Mouse (Mus musculus): Measurements from ENCODE around the gene L3hypdh. TPM values are rescaled to one million over a fixed set of nuclear protein-coding genes. Genes with fewer than 3 reads are reported as not detected.

L3hypdh gene
- total and polyA plus RNA-seq, 3 experiments, result 5.2 to 9.3 TPM; not detected in 1

DNA sequence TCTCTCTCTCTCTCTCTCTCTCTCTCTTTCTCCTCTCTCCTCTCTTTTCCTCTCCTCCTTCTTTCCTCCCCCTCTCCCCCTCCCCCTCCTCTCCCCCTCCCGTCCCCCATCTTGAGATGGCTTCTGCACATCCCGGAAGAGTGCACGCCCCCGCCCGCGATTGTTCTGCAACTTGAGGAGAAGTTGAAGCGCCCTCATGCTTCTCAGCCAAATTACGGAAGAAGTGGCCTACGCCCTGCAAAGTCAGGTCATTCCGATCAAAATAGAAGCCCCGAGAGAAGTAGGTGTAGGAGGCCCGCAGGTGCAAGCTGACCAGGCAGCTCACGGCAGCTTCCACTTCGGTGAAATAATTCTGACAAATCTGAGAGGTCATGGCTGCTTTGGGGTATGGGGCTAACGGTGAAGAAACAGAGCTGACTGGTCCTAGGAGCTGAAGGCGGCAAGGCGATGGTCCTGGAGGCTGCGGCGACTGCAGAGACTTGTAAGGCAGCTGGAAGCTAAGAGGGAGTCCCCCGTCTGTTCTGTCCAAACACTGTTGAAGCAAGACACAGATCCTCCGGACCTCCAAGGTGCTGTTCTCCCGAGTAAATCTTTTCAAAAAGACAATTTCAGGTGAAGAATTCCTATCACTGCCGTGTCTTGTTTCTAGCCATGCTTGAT is 30.6 kb upstream of the L3hypdh start:
- no peaks in the 10 kb centered on the region for H3K4me1 ChIP-seq (ENCODE audit: control insufficient read depth in 1 of 2, insufficient read depth in 2 of 2, low read length in 2 of 2)
- H3K36me3 ChIP-seq (ENCODE audit: control insufficient read depth in 1 of 2, insufficient read depth in 2 of 2, low read length in 2 of 2), result no peaks in the 10 kb centered on the region
- H3K27me3 ChIP-seq (ENCODE audit: control insufficient read depth in 1 of 2, insufficient read depth in 2 of 2, low read length in 2 of 2), result no peaks in the 10 kb centered on the region; a peak in 1 of 4 replicates
- H3K27ac ChIP-seq (ENCODE audit: control insufficient read depth, low read depth, low read length), result no peak overlapping the region
- TF ChIP-seq POLR2AphosphoS2 (IDR thresholded peaks at IDR 0.05; ENCODE audit: low read length), result no peak
- no peak for TF ChIP-seq USF2 (IDR thresholded peaks at IDR 0.05; ENCODE audit: borderline replicate concordance in 1 of 2, insufficient read depth in 1 of 2, low read depth in 1 of 2, low read length in 2 of 2)
- no peak for TF ChIP-seq ZKSCAN1 (IDR thresholded peaks at IDR 0.05; ENCODE audit: low read depth, low read length)
- TF ChIP-seq POLR2A (IDR thresholded peaks at IDR 0.05; ENCODE audit: control insufficient read depth in 1 of 2, insufficient read depth in 1 of 2, low read depth in 1 of 2, low read length in 2 of 2, poor library complexity in 1 of 2), result no peak
- TF ChIP-seq NRF1 (IDR thresholded peaks at IDR 0.05; ENCODE audit: insufficient read depth, low read depth, low read length, poor library complexity, severe bottlenecking), result no peak
- TF ChIP-seq JUND (IDR thresholded peaks at IDR 0.05; ENCODE audit: low read depth, low read length), result no peak
- no peak for TF ChIP-seq ZC3H11A (IDR thresholded peaks at IDR 0.05; ENCODE audit: low read depth, low read length)
- no peak for TF ChIP-seq UBTF (IDR thresholded peaks at IDR 0.05; ENCODE audit: borderline replicate concordance, insufficient read depth, low read depth, low read length)
- TF ChIP-seq E2F4 (IDR thresholded peaks at IDR 0.05; ENCODE audit: borderline replicate concordance, low read depth, low read length), result no peak
- TF ChIP-seq KAT2A (conservative IDR thresholded peaks at IDR 0.05; ENCODE audit: low read depth, low read length), result no peak
- no peak for TF ChIP-seq BHLHE40 (IDR thresholded peaks at IDR 0.05; ENCODE audit: borderline replicate concordance, low read depth, low read length)
- no peak for TF ChIP-seq CTCF (IDR thresholded peaks at IDR 0.05 in 2 of 3, conservative IDR thresholded peaks at IDR 0.05 in 1 of 3; ENCODE audit: control insufficient read depth in 1 of 3, insufficient read depth in 1 of 3, low read depth in 2 of 3, low read length in 3 of 3, poor library complexity in 1 of 3, severe bottlenecking in 1 of 3)
- no peak for TF ChIP-seq ETS1 (IDR thresholded peaks at IDR 0.05; ENCODE audit: low read depth, low read length)
- TF ChIP-seq TCF12 (IDR thresholded peaks at IDR 0.05; ENCODE audit: low read depth, low read length), result no peak
- H3K4me3 ChIP-seq (ENCODE audit: control insufficient read depth in 1 of 2, insufficient read depth in 1 of 2, low read depth in 2 of 2, low read length in 2 of 2), result no peak overlapping the region
- H3K79me2 ChIP-seq (ENCODE audit: control insufficient read depth, insufficient read depth, low read length, poor library complexity), result no peaks in the 10 kb centered on the region
- H3K9ac ChIP-seq (ENCODE audit: control insufficient read depth, low read depth, low read length, poor library complexity, severe bottlenecking), result no peak overlapping the region
- no peak for DNase-seq (ENCODE audit: low read depth, low spot score)
- H3K9me3 ChIP-seq (replicated peaks; ENCODE audit: insufficient read depth, low read length), result no peaks in the 10 kb centered on the region

- H3K4me1 ChIP-seq (ENCODE audit: control insufficient read depth in 1 of 2, insufficient read depth in 2 of 2, low read length in 2 of 2), result no peaks in the 10 kb centered on the region
- H3K36me3 ChIP-seq (ENCODE audit: control insufficient read depth in 1 of 2, insufficient read depth in 2 of 2, low read length in 2 of 2), result no peaks in the 10 kb centered on the region
- TF ChIP-seq SMC3 (IDR thresholded peaks at IDR 0.05; ENCODE audit: low read depth, low read length), result no peak
- no peak for TF ChIP-seq MXI1 (IDR thresholded peaks at IDR 0.05; ENCODE audit: low read depth, low read length)
- TF ChIP-seq MYB (IDR thresholded peaks at IDR 0.05; ENCODE audit: low read depth, low read length), result no peak
- TF ChIP-seq GATA1 (IDR thresholded peaks at IDR 0.05; ENCODE audit: low read depth, low read length), result no peak
- no peak for TF ChIP-seq TBP (IDR thresholded peaks at IDR 0.05; ENCODE audit: low read depth, low read length)
- no peak for TF ChIP-seq UBTF (IDR thresholded peaks at IDR 0.05; ENCODE audit: borderline replicate concordance, insufficient read depth, low read depth, low read length)
- TF ChIP-seq RCOR1 (IDR thresholded peaks at IDR 0.05; ENCODE audit: low read depth, low read length), result no peak
- no peak for TF ChIP-seq MAX (IDR thresholded peaks at IDR 0.05; ENCODE audit: low read length)
- no peak for TF ChIP-seq NRF1 (IDR thresholded peaks at IDR 0.05; ENCODE audit: insufficient read depth, low read depth, low read length, poor library complexity, severe bottlenecking)
- no peak for TF ChIP-seq TAL1 (IDR thresholded peaks at IDR 0.05; ENCODE audit: low read length)
- H3K9ac ChIP-seq (ENCODE audit: control insufficient read depth, low read depth, low read length, poor library complexity, severe bottlenecking), result no peak overlapping the region
- no peaks in the 10 kb centered on the region for H3K79me2 ChIP-seq (ENCODE audit: control insufficient read depth, insufficient read depth, low read length, poor library complexity)
- no peaks in the 10 kb centered on the region for H3K9me3 ChIP-seq (replicated peaks; ENCODE audit: insufficient read depth, low read length)
- no peak overlapping the region for H3K4me3 ChIP-seq (ENCODE audit: control insufficient read depth in 1 of 2, insufficient read depth in 1 of 2, low read depth in 2 of 2, low read length in 2 of 2)
- no peak overlapping the region for H3K27ac ChIP-seq (ENCODE audit: control insufficient read depth, low read depth, low read length)
- H3K27me3 ChIP-seq (ENCODE audit: control insufficient read depth in 1 of 2, insufficient read depth in 2 of 2, low read length in 2 of 2), result no peaks in the 10 kb centered on the region; a peak in 1 of 4 replicates
- no peak for DNase-seq (ENCODE audit: low read depth, low spot score)
Observed at GRCm38 (mm10) chr12:72115126-72115525, 29.9 kb upstream of the L3hypdh start.
